Mouse (Mus musculus) CH12F3 (cell line): Measurements from ENCODE around the gene Smarcb1.

Experiments used
- in situ Hi-C: fragments of 300-500 bp; cut with MboI; formaldehyde crosslinking; loops from 2 replicates; pipeline ENCODE4 v1.14.3; 2020; ENCODE audit warnings: low sequenced_read_pairs

The Smarcb1 gene

GRCm38 (mm10) chr10:75921026-75921725 is at the start of gene Smarcb1:
TSS of gene Smarcb1 (minus strand) at chr10:75921617.
- in situ Hi-C loops: no loop called here

- in situ Hi-C loops: loop anchor here (5.0 to 10.0 kb wide), 2 partner anchors 72 to 210 kb away; no protein-coding TSS in a partner anchor
These were observed 33.0 kb upstream of the Smarcb1 start, which contains the start of gene Gm5134 for GRCm38 (mm10) chr10:75954381-75954811. TSS of gene Gm5134 (plus strand) at chr10:75954514.

DNA sequence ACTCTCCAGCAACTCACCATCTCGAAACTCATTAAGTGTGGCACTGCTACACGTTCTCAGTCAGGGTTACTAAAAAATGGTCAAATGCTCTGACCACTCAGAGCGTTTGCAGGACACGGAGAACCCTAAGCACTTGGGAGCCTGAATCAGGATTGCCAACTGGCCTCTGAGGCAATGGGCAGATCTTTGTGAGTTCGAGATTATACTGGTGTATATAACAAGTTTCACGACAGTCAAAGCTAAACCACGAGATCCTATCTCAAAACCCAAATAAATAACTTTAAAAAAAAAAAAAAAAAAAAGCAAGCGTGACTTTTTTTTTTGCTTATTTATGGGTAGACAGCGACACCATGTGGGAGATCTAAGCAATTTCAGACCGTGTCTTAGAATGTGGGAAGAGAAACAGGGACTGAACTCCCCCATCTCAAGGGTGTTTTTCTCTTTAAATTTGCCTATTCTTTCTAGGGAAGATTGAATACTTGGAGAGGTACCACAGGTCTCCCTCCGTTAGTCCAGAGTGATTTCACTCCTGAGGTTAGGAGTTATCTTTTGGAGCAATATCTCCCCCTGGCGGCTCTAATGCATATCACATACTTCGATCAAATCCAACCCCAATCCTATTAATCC is 30.1 kb upstream of the Smarcb1 start:
- in situ Hi-C loops: loop anchor here (5.0 to 10.0 kb wide), 2 partner anchors 69 to 207 kb away; no protein-coding TSS in a partner anchor

DNA sequence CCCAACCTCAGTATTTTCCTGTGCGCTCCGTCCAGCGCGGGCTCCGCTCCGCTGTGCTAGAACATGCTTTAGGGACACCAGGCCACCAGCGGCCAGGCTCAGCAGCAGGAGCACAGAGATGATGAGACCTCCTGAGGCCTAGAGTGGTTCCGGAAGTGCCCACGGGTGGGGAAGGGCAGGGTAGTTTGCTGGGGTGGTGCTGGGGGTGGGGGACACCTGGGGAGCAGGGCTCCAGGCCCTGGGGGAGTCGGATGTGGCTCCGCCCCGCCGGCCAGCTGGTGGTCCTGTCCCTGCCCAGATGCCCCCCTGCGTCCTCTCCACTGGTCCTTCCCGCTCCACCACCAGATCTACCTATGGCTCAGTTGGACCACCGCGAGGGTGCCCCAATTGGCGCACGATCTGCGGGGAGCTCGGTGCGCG is 29.4 kb upstream of the Smarcb1 start:
- in situ Hi-C loops: loop anchor here (5.0 to 10.0 kb wide), 2 partner anchors 68 to 206 kb away; no protein-coding TSS in a partner anchor

- in situ Hi-C loops: loop anchor here (5.0 to 10.0 kb wide), 2 partner anchors 67 to 205 kb away; no protein-coding TSS in a partner anchor
These were observed 27.9 kb upstream of the Smarcb1 start for GRCm38 (mm10) chr10:75949053-75950045.

- in situ Hi-C loops: no loop called here
These were observed 26.7 kb upstream of the Smarcb1 start for GRCm38 (mm10) chr10:75948079-75948478.

DNA sequence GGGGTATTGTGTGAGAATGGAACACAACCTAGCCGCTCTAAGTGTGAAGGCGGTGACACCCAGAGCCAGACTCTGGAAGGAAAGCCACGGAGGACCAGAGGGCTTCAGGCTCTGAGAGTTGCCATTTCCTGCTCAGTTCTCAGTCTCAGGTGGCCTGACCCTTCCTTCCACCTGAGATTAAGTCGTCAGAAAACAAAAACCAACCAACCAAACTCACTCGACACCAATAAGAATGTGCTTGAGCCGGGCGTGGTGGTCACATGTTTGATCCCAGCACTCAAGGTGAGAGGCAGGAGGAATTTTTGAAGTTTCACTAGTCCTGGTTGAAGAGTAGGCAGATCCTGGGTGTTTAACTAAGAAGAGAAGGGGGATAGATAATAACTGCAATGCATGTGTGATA is 24.5 kb upstream of the Smarcb1 start:
- in situ Hi-C loops: no loop called here

DNA sequence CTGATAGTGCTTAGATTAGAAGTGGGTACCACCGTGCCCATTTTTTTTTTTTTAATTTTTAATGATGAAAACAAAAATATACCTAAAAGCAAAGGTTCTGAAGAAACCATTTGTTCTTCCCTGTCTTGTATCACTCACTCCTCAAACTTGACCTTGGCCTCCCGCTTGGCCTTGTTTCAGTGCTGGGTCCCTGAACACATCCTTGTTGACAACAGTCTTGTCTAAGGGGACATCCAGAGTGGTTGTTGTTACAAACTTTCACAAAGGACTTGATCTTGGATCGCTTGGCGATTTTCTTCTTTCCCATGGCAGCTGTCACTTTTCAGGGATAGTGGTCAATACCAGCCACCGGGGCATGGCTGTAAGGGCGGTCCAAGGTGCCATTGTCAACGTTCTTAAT is 23.8 kb upstream of the Smarcb1 start:
- in situ Hi-C loops: no loop called here

GRCm38 (mm10) chr10:75944066-75944772 is 22.8 kb upstream of the Smarcb1 start:
- in situ Hi-C loops: no loop called here

GRCm38 (mm10) chr10:75942736-75943477 is 21.5 kb upstream of the Smarcb1 start, which contains the start of gene Vpreb3:
TSS of gene Vpreb3 (plus strand) at chr10:75943057.
- in situ Hi-C loops: no loop called here

DNA sequence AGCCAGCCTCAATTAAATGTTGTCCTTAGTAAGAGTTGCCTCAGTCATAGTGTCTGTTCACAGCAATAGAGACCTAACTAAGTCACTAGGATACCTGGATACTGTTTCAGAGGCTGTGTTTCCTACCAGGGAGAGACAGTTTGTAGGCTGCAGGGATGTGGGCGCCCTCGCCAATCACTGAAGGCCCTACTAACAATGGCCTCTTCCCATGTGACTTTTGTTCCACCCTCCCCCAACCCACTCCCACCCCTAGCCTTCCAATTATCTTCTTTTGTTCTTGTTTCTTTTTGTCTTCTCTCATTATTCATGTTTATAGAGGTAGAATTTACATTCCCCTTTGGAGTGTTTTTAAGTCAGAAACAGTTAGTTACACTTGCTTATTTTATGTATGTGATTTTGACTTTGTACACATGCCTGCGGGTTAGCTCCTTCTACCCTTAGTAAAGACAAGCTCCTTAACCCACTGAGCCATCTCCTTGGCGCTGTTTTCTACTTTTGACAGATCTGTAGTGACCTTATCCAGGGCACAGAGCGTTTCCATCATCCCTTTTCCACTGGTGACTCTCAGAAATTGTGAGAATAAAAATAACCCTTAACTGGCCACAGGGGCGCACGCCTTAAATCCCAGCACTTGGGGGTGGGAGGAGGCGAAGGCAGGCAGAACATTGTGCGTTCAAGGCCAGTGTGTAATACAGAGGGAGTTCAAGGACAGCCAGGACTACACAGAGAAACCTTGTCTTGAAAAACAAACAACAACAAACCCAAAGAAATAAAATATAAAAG is 19.8 kb upstream of the Smarcb1 start:
- in situ Hi-C loops: no loop called here

- in situ Hi-C loops: no loop called here
These were observed 19.1 kb upstream of the Smarcb1 start, which contains the start of gene Gm867 for GRCm38 (mm10) chr10:75940520-75940919. TSS of gene Gm867 (minus strand) at chr10:75940672.

- in situ Hi-C loops: no loop called here
These were observed 18.2 kb upstream of the Smarcb1 start for GRCm38 (mm10) chr10:75939481-75940234.

DNA sequence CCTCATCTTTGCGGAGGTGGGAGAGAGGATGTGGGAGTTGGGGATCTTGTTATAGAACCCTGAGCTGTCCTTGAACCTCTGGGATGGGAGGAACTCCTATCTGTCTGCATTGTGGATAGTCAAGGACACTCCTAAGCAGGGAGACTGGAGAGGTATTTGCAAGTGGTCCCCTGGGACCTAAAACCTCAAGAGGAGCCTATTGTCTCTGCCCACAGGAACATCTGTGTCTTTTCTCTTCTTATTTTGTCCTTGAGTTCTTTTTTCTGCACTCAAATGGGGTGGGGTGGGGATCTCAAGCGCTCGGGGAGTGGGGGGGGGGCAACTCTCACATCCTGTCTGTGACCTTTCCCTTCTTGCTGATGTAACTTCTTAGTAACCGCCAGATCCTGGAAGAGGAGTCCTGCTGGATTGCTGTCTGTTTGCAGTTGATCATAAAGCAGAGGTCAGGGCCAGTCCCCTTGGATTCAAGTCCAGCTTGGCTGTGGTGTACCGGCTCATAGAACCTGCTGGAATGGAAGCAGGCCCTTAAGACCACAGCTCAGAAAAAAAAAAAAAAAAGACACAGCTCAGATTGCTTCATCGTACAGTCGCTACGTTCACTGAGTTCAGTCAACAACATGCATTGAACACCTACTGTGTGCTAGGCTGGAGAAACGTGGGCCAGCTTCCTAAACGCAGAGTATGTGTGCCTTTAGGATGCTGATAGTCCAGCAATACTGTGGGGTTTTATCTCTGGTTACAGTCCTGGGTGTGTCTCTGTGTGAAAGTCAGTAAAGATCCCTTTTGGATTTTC is 16.6 kb upstream of the Smarcb1 start:
- in situ Hi-C loops: no loop called here

DNA sequence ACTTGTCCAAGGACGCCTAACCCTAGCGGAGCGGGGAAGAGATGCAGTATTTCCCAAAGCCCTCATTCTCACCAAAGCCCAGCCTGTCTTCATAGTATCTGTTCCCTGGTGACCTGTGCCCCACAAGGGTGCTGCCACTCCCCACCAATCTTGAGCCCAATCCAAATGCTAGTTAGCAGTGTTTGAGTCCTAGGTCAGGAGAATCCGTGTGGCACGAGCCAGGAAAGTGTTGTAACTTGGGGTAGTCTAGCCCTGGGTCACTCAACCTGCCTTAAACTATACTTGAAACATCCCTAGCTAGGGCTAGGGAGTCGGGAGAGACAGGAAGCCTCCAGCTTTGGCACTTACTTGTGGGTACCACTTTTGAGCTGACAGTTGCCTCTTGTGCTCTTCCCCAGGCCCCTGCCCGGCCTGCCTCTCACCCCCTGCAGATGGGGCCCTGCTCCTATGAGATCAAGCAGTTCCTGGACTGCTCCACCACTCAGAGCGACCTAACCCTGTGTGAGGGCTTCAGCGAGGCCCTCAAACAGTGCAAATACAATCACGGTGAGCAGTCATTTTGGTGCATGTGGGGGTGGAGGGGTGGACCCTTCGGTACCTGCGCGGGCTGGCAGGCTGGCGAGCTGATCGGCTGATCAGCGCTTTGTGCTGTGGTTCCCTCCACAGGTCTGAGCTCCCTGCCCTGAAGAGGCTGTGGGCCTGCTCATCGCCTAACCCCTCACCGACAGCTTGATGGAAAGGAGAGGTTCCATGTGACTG is 15.7 kb upstream of the Smarcb1 start:
- in situ Hi-C loops: no loop called here
